Mouse (Mus musculus) ES-Bruce4 (cell line): ENCODE results near the gene Ubash3a. TPM values are rescaled to one million over a fixed set of nuclear protein-coding genes. Genes with fewer than 3 reads are reported as not detected.
A peak's percentile ranks its signal among the peaks of the same experiment; 100 is the strongest.

Experiments
- H3K27ac ChIP-seq: 2 replicates; pipeline ENCODE4 v1.5.1; 2012; ENCODE audit warnings: low read length, inconsistent platforms; ENCODE audit not compliant: insufficient read depth
- H3K27me3 ChIP-seq: 2 replicates; pipeline ENCODE4 v1.6.1; 2012; ENCODE audit warnings: mild to moderate bottlenecking, low read length, inconsistent platforms; ENCODE audit not compliant: control insufficient read depth, poor library complexity, insufficient read depth, severe bottlenecking
- H3K36me3 ChIP-seq: 2 replicates; pipeline ENCODE4 v1.6.1; 2012; ENCODE audit warnings: inconsistent platforms, mild to moderate bottlenecking, low read length, moderate library complexity; ENCODE audit not compliant: control insufficient read depth, poor library complexity, insufficient read depth, severe bottlenecking
- H3K4me1 ChIP-seq: one replicate; pipeline ENCODE4 v1.8.1; 2011; ENCODE audit warnings: low read length; ENCODE audit not compliant: control insufficient read depth, insufficient read depth
- H3K4me3 ChIP-seq: 2 replicates; pipeline ENCODE4 v1.5.1; 2011; ENCODE audit warnings: low read depth, mild to moderate bottlenecking, low read length
- H3K9ac ChIP-seq: 2 replicates; pipeline ENCODE4 v1.6.1; 2012; ENCODE audit warnings: low read depth, mild to moderate bottlenecking, inconsistent platforms; ENCODE audit not compliant: poor library complexity, severe bottlenecking
- H3K9me3 ChIP-seq: replicated peaks from 2 replicates; pipeline ENCODE4 v1.6.1; 2012; ENCODE audit warnings: mild to moderate bottlenecking, low read length, inconsistent platforms; ENCODE audit not compliant: control insufficient read depth, poor library complexity, insufficient read depth, severe bottlenecking
- CTCF ChIP-seq: IDR thresholded peaks from one replicate; pipeline ENCODE4 v1.8.1; 2011; ENCODE audit warnings: low read depth, low read length
- EP300 ChIP-seq: IDR thresholded peaks from 2 replicates; pipeline ENCODE4 v1.6.1; 2011; ENCODE audit warnings: low read depth, low read length; ENCODE audit not compliant: insufficient read depth
- POLR2A ChIP-seq: IDR thresholded peaks from one replicate; pipeline ENCODE4 v1.8.1; 2011; ENCODE audit warnings: low read length; ENCODE audit not compliant: insufficient read depth
- polyA plus RNA-seq: library from polyadenylated mRNA; stranded (reverse); fragments of >200 nt; gene quantifications from 2 replicates; pipeline ENCODE4 v1.2.4, GENCODE M21; 2011; ENCODE audit warnings: low read depth; ENCODE audit not compliant: missing spikeins, insufficient read depth, insufficient read length

The Ubash3a gene
- polyA plus RNA-seq, 1 experiment: 3.5 TPM

- no peaks in the 10 kb centered on the region for H3K36me3 ChIP-seq
- H3K27me3 ChIP-seq: no peaks in the 10 kb centered on the region
- H3K27ac ChIP-seq: no peak overlapping the region
- no peaks in the 10 kb centered on the region for H3K9me3 ChIP-seq
- peaks cover 7% of the 10 kb centered on the region for H3K4me1 ChIP-seq
- no peak overlapping the region for H3K9ac ChIP-seq
- H3K4me3 ChIP-seq: 0 out of 2 replicates have a peak overlapping the region, but pooled peaks have one; percentile 0
- no peak for TF ChIP-seq CTCF
- peak; percentile 84 for TF ChIP-seq EP300
- no peak for TF ChIP-seq POLR2A
These were observed 81.5 kb downstream of the Ubash3a start for GRCm38 (mm10) chr17:31288999-31289726.

DNA sequence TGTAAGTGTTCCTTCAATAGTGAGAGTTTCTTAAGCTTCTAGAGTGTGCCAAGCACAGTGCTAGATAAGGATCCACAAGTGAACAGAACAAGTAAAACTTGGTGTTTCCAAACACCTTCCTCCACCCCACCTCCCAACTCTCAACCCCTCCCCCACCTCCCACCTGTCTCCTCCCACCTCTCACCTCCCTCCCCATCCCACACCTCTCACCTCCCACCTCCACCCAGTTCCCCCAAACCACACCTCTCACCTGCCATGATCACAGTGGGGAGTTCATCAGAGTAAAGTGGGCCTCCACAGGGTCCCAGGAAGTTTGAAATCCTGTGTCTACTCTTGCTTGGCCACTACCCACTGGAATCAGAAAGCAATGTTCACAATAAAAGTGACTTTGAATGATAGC is 82.6 kb downstream of the Ubash3a start:
- no peak for TF ChIP-seq CTCF
- TF ChIP-seq POLR2A: no peak
- no peak for TF ChIP-seq EP300
- no peaks in the 10 kb centered on the region for H3K27me3 ChIP-seq
- no peak overlapping the region for H3K9ac ChIP-seq
- no peak overlapping the region for H3K4me3 ChIP-seq
- no peak overlapping the region for H3K27ac ChIP-seq
- H3K36me3 ChIP-seq: no peaks in the 10 kb centered on the region
- H3K4me1 ChIP-seq: peaks cover 7% of the 10 kb centered on the region
- no peaks in the 10 kb centered on the region for H3K9me3 ChIP-seq

DNA sequence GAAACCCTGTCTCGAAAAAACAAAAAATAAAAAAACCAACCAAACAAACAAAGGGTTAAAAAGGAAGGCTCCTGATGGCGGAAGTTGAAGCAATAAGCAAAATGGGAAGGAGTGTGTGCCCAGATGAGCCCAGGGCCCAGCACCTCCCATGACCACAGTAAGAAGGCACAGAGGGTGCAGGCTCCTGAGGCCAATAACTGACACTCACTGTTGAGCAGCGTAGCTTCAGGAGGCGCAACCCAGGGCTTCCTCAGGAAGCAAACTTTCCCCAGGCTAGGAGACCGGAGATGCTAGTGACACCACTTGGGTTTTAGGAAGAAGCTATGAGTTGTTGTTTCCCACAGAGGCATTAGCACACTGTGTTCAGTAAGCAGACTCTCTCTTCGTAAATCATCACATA is 83.2 kb downstream of the Ubash3a start:
- no peak overlapping the region for H3K27ac ChIP-seq
- H3K4me1 ChIP-seq: peaks cover 7% of the 10 kb centered on the region
- no peak for TF ChIP-seq CTCF
- no peak for TF ChIP-seq EP300
- no peak for TF ChIP-seq POLR2A
- no peaks in the 10 kb centered on the region for H3K27me3 ChIP-seq
- H3K36me3 ChIP-seq: no peaks in the 10 kb centered on the region
- no peak overlapping the region for H3K9ac ChIP-seq
- no peak overlapping the region for H3K4me3 ChIP-seq
- H3K9me3 ChIP-seq: no peaks in the 10 kb centered on the region

GRCm38 (mm10) chr17:31294363-31295214 is 86.9 kb downstream of the Ubash3a start:
- H3K9me3 ChIP-seq: no peaks in the 10 kb centered on the region
- no peak for TF ChIP-seq POLR2A
- peak; percentile 12 for TF ChIP-seq CTCF
- TF ChIP-seq EP300: no peak
- H3K4me1 ChIP-seq: peaks cover 4% of the 10 kb centered on the region
- no peaks in the 10 kb centered on the region for H3K36me3 ChIP-seq
- H3K9ac ChIP-seq: peak overlapping the region; percentile 63
- no peaks in the 10 kb centered on the region for H3K27me3 ChIP-seq
- no peak overlapping the region for H3K4me3 ChIP-seq
- peak overlapping the region; percentile 72 for H3K27ac ChIP-seq

- H3K9ac ChIP-seq: peak overlapping the region; percentile 63
- H3K27me3 ChIP-seq: no peaks in the 10 kb centered on the region
- H3K27ac ChIP-seq: peak overlapping the region; percentile 72
- TF ChIP-seq EP300: no peak
- no peak for TF ChIP-seq POLR2A
- TF ChIP-seq CTCF: peak; percentile 89
- peaks cover 4% of the 10 kb centered on the region for H3K4me1 ChIP-seq
- peak overlapping the region; percentile 69 for H3K4me3 ChIP-seq
- no peaks in the 10 kb centered on the region for H3K36me3 ChIP-seq
- H3K9me3 ChIP-seq: no peaks in the 10 kb centered on the region
These were observed 87.7 kb downstream of the Ubash3a start for GRCm38 (mm10) chr17:31295215-31295891.
